In genomic region chr5:110023273-110023672, GRCm38 (mm10) we compare ENCODE assay signal across 8 mouse cellular contexts. TPM values are rescaled to one million over a fixed set of nuclear protein-coding genes. Genes with fewer than 3 reads are reported as not detected.
DNase-seq lines count a peak whose midpoint lies in the region; ATAC-seq and TF ChIP-seq lines count a peak whose summit lies in the region.

No protein-coding gene starts in this region.

- no peak overlapping the region for H3K4me3 ChIP-seq in kidney, embryonic 16.5 days (ENCODE audit: low read length)
- no peak overlapping the region for H3K4me3 ChIP-seq in embryonic facial prominence, embryonic 12.5 days
- peak overlapping the region; percentile 20; the same call in 1 of the 2 replicates for H3K4me3 ChIP-seq in intestine, embryonic 16.5 days (ENCODE audit: low read length)
- peak overlapping the region; percentile 33 for H3K4me3 ChIP-seq in midbrain, postnatal 0 days (ENCODE audit: low read depth, low read length)

- H3K4me1 ChIP-seq in kidney, embryonic 16.5 days (ENCODE audit: insufficient read depth, low read length): no peaks in the 10 kb centered on the region
- no peaks in the 10 kb centered on the region for H3K4me1 ChIP-seq in embryonic facial prominence, embryonic 12.5 days
- H3K4me1 ChIP-seq in intestine, embryonic 16.5 days (ENCODE audit: control insufficient read depth, insufficient read depth, low read length): no peaks in the 10 kb centered on the region
- H3K4me1 ChIP-seq in midbrain, postnatal 0 days (ENCODE audit: insufficient read depth, low read length): no peaks in the 10 kb centered on the region

- peak; percentile 42; the same call in 1 of the 2 replicates for ATAC-seq in kidney, embryonic 16.5 days (ENCODE audit: low FRiP score, low TSS enrichment)
- no peak for ATAC-seq in embryonic facial prominence, embryonic 12.5 days (ENCODE audit: insufficient number of reproducible peaks, insufficient read depth, low FRiP score, low TSS enrichment)
- no peak for ATAC-seq in intestine, embryonic 16.5 days
- peak; percentile 65 for ATAC-seq in midbrain, postnatal 0 days (ENCODE audit: low FRiP score)

- intact Hi-C loops in gastrocnemius, postnatal 36 days (cut with DNase I): no loop called here

- 53% methylated on average over 9 of the region's 9 CpGs for WGBS in kidney, embryonic 16.5 days
- 43% methylated on average over 9 of the region's 9 CpGs for WGBS in embryonic facial prominence, embryonic 12.5 days
- WGBS in intestine, embryonic 16.5 days: 53% methylated on average over 9 of the region's 9 CpGs
- WGBS in midbrain, postnatal 0 days: 35% methylated on average over 9 of the region's 9 CpGs

- no peak for TF ChIP-seq CTCF in midbrain, postnatal 0 days (IDR thresholded peaks at IDR 0.05)

- H3K4me2 ChIP-seq in kidney, embryonic 16.5 days (replicated peaks; ENCODE audit: low read depth, low read length): peak overlapping the region; percentile 6; the same call in 1 of the 2 replicates
- peak overlapping the region; percentile 27; the same call in 1 of the 2 replicates for H3K4me2 ChIP-seq in embryonic facial prominence, embryonic 12.5 days (replicated peaks)
- H3K4me2 ChIP-seq in intestine, embryonic 16.5 days (ENCODE audit: low read depth, low read length): no peak overlapping the region
- H3K4me2 ChIP-seq in midbrain, postnatal 0 days (ENCODE audit: low read depth, low read length, poor library complexity, severe bottlenecking): peak overlapping the region; percentile 45

- no peaks in the 10 kb centered on the region for H3K36me3 ChIP-seq in kidney, embryonic 16.5 days (ENCODE audit: insufficient read depth, low read length)
- H3K36me3 ChIP-seq in embryonic facial prominence, embryonic 12.5 days: no peaks in the 10 kb centered on the region
- no peaks in the 10 kb centered on the region for H3K36me3 ChIP-seq in intestine, embryonic 16.5 days (ENCODE audit: control insufficient read depth, insufficient read depth, low read length)
- H3K36me3 ChIP-seq in midbrain, postnatal 0 days (ENCODE audit: insufficient read depth, low read length): no peaks in the 10 kb centered on the region

- H3K9me3 ChIP-seq in kidney, embryonic 16.5 days (ENCODE audit: low read length): peaks cover 8% of the 10 kb centered on the region; the same call in 1 of the 2 replicates
- H3K9me3 ChIP-seq in embryonic facial prominence, embryonic 12.5 days: peaks cover 6% of the 10 kb centered on the region; the same call in 1 of the 2 replicates
- no peaks in the 10 kb centered on the region for H3K9me3 ChIP-seq in intestine, embryonic 16.5 days (ENCODE audit: control insufficient read depth, low read length)
- no peaks in the 10 kb centered on the region for H3K9me3 ChIP-seq in midbrain, postnatal 0 days (ENCODE audit: low read length)

- no peaks in the 10 kb centered on the region for H3K27me3 ChIP-seq in kidney, embryonic 16.5 days (ENCODE audit: insufficient read depth, low read length)
- H3K27me3 ChIP-seq in embryonic facial prominence, embryonic 12.5 days: no peaks in the 10 kb centered on the region
- H3K27me3 ChIP-seq in intestine, embryonic 16.5 days (replicated peaks; ENCODE audit: control insufficient read depth, insufficient read depth, low read length): no peaks in the 10 kb centered on the region
- no peaks in the 10 kb centered on the region for H3K27me3 ChIP-seq in midbrain, postnatal 0 days (ENCODE audit: insufficient read depth, low read length)

- H3K9ac ChIP-seq in kidney, embryonic 16.5 days (replicated peaks; ENCODE audit: low read length): no peak overlapping the region
- H3K9ac ChIP-seq in embryonic facial prominence, embryonic 12.5 days: no peak overlapping the region
- H3K9ac ChIP-seq in intestine, embryonic 16.5 days (ENCODE audit: low read depth, low read length): no peak overlapping the region
- peak overlapping the region; percentile 29; the same call in 1 of the 2 replicates for H3K9ac ChIP-seq in midbrain, postnatal 0 days (replicated peaks; ENCODE audit: low read length, poor library complexity, severe bottlenecking)

- DNase-seq in kidney, postnatal 4 days: no peak
- DNase-seq in midbrain, postnatal 0 days (ENCODE audit: low spot score): peak; percentile 6
- DNase-seq in gastrocnemius, postnatal 36 days: no peak
- no peak for DNase-seq in right cerebral cortex, postnatal 36 days (ENCODE audit: low spot score in 2 of 2)
- no peak for DNase-seq in gastrocnemius, adult 8-10 months (ENCODE audit: low spot score in 2 of 2)

- no peak overlapping the region for H3K27ac ChIP-seq in kidney, embryonic 16.5 days (ENCODE audit: low read length)
- H3K27ac ChIP-seq in embryonic facial prominence, embryonic 12.5 days: no peak overlapping the region
- H3K27ac ChIP-seq in intestine, embryonic 16.5 days (ENCODE audit: low read length): no peak overlapping the region
- H3K27ac ChIP-seq in midbrain, postnatal 0 days (ENCODE audit: low read depth, low read length): peak overlapping the region; percentile 62; the same call in 1 of the 2 replicates

RNA-seq across cellular contexts. Expression of gene Zfp932, which starts 27.0 kb away (rescaled TPM):
- 19.8 and 24.0 TPM in 2 replicates for polyA plus RNA-seq in kidney, embryonic 16.5 days (2015; fragmentation: Nextera tagmentation; extraction: Ambion mirVana)
- polyA plus RNA-seq in embryonic facial prominence, embryonic 12.5 days (2016; fragmentation: Nextera tagmentation; extraction: Ambion mirVana): 27.4 and 28.7 TPM in 2 replicates
- 13.2 and 14.8 TPM in 2 replicates for polyA plus RNA-seq in intestine, embryonic 16.5 days (2015; fragmentation: Nextera tagmentation; extraction: Ambion mirVana)
- 9.6 and 24.9 TPM in 2 replicates for total RNA-seq in midbrain, postnatal 0 days (2014; rRNA removed)
- 14.1 and 16.7 TPM in 2 replicates for polyA plus RNA-seq in midbrain, postnatal 0 days (2015; fragmentation: Nextera tagmentation; extraction: Ambion mirVana)
- 1 to 10 TPM; 5.7 to 6.2 TPM for total RNA-seq in gastrocnemius, postnatal 36 days (2021)
- total RNA-seq in gastrocnemius, adult 8-10 months (2022): 1 to 10 TPM; 7.7 to 9.9 (median 8.6) TPM

RNA-seq across cellular contexts. Expression of gene Gm17655, which starts 49.0 kb away (rescaled TPM):
- polyA plus RNA-seq in kidney, embryonic 16.5 days (2015; fragmentation: Nextera tagmentation; extraction: Ambion mirVana): 4.2 and 6.9 TPM in 2 replicates
- polyA plus RNA-seq in embryonic facial prominence, embryonic 12.5 days (2016; fragmentation: Nextera tagmentation; extraction: Ambion mirVana): 2.9 and 3.2 TPM in 2 replicates
- 3.2 and 3.7 TPM in 2 replicates for polyA plus RNA-seq in intestine, embryonic 16.5 days (2015; fragmentation: Nextera tagmentation; extraction: Ambion mirVana)
- not detected in 2 replicates for total RNA-seq in midbrain, postnatal 0 days (2014; rRNA removed)
- 2.7 and 2.8 TPM in 2 replicates for polyA plus RNA-seq in midbrain, postnatal 0 days (2015; fragmentation: Nextera tagmentation; extraction: Ambion mirVana)
- 1 to 10 TPM; 2.1 to 2.6 TPM for total RNA-seq in gastrocnemius, postnatal 36 days (2021)
- 1 to 10 TPM in 3 of 4 experiments, under 1 TPM in 1; 0.65 to 2.5 (median 1.8) TPM for total RNA-seq in gastrocnemius, adult 8-10 months (2022)

Comparison
In these comparisons a context has a peak if more than half of its experiments do, and no peak if none do; other contexts are left out.
1. ATAC-seq: peak in kidney, embryonic 16.5 days (single experiment) and midbrain, postnatal 0 days (single experiment); none in embryonic facial prominence, embryonic 12.5 days (single experiment) and intestine, embryonic 16.5 days (single experiment).
2. H3K4me3 ChIP-seq: peak in intestine, embryonic 16.5 days (single experiment) and midbrain, postnatal 0 days (single experiment); none in kidney, embryonic 16.5 days (single experiment) and embryonic facial prominence, embryonic 12.5 days (single experiment).